Mouse (Mus musculus): ENCODE measurements around the gene Smad6. TPM values are rescaled to one million over a fixed set of nuclear protein-coding genes. Genes with fewer than 3 reads are reported as not detected.
A peak's percentile ranks its signal among the peaks of the same experiment; 100 is the strongest.

Gene Smad6
- polyA plus RNA-seq, 1 experiment, result 34.5 TPM

GRCm38 (mm10) chr9:63967408-63968172, 54.3 kb downstream of the Smad6 start:
- Histone ChIP-seq H3K27me3 (ENCODE audit: control insufficient read depth, insufficient read depth, low read length) (no peaks in the 10 kb centered on the region), H3K36me3 (ENCODE audit: control insufficient read depth, insufficient read depth, low read length) (no peaks in the 10 kb centered on the region), H3K4me1 (ENCODE audit: control insufficient read depth, insufficient read depth, low read length) (peaks cover 2% of the 10 kb centered on the region), H3K27ac (ENCODE audit: control insufficient read depth, insufficient read depth, low read depth, low read length) (no peak overlapping the region), H3K4me3 (ENCODE audit: control insufficient read depth, low read depth, low read length) (no peak overlapping the region)
- TF ChIP-seq POLR2A (IDR thresholded peaks at IDR 0.05; ENCODE audit: control insufficient read depth, low read depth, low read length) (no peak), CTCF (IDR thresholded peaks at IDR 0.05; ENCODE audit: control insufficient read depth, insufficient read depth, insufficient replicate concordance, low read depth, low read length) (no peak)

GRCm38 (mm10) chr9:63965579-63965981, 56.3 kb downstream of the Smad6 start:
- H3K4me1 ChIP-seq (ENCODE audit: control insufficient read depth, insufficient read depth, low read length), result peaks cover 2% of the 10 kb centered on the region
- no peak overlapping the region for H3K27ac ChIP-seq (ENCODE audit: control insufficient read depth, insufficient read depth, low read depth, low read length)
- H3K27me3 ChIP-seq (ENCODE audit: control insufficient read depth, insufficient read depth, low read length), result no peaks in the 10 kb centered on the region
- TF ChIP-seq POLR2A (IDR thresholded peaks at IDR 0.05; ENCODE audit: control insufficient read depth, low read depth, low read length), result no peak
- no peak for TF ChIP-seq CTCF (IDR thresholded peaks at IDR 0.05; ENCODE audit: control insufficient read depth, insufficient read depth, insufficient replicate concordance, low read depth, low read length)
- H3K4me3 ChIP-seq (ENCODE audit: control insufficient read depth, low read depth, low read length), result no peak overlapping the region
- no peaks in the 10 kb centered on the region for H3K36me3 ChIP-seq (ENCODE audit: control insufficient read depth, insufficient read depth, low read length)

DNA sequence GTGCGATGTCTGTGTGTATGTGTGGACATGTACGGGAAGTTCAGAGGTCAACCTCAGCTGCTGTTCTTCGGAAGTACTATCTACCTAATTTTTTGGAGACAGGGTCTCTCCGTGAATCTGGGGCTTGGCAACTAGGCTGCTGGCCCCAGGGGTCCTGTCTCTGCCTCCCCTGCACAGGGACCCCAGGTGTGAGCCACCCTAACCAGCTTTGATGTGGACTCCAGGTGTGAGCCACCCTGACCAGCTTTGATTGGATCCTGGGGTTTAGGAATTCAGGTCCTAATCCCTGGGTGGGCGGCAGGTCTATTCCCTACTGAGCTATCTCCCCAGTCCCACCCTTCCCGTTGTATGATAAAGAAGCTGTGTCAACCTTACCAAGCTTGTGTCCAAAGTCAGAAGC, 60.0 kb downstream of the Smad6 start:
- no peak for TF ChIP-seq CTCF (IDR thresholded peaks at IDR 0.05; ENCODE audit: control insufficient read depth, insufficient read depth, insufficient replicate concordance, low read depth, low read length)
- TF ChIP-seq POLR2A (IDR thresholded peaks at IDR 0.05; ENCODE audit: control insufficient read depth, low read depth, low read length), result no peak
- Histone ChIP-seq H3K27ac (ENCODE audit: control insufficient read depth, insufficient read depth, low read depth, low read length) (no peak overlapping the region), H3K4me3 (ENCODE audit: control insufficient read depth, low read depth, low read length) (no peak overlapping the region), H3K36me3 (ENCODE audit: control insufficient read depth, insufficient read depth, low read length) (no peaks in the 10 kb centered on the region), H3K4me1 (ENCODE audit: control insufficient read depth, insufficient read depth, low read length) (0 out of 2 replicates have a peak, but pooled peaks cover 2% of the 10 kb centered on the region), H3K27me3 (ENCODE audit: control insufficient read depth, insufficient read depth, low read length) (no peaks in the 10 kb centered on the region)

DNA sequence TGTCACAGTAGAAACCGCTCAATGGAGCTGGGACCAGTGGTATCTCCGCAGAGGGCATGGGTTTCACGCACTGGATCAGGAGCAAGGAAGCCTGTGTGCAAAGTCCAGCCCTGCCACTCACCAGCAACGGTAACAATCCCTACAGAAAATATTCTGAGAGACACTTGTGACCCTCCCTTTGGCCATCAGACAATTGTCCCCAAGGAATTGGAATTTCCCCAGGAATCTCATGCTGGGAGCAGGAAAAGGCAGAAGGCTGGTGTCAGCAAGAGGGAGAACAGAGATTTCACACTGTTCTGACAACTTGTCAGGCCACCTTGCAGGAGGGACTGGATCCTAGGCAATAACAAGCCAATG, 61.1 kb downstream of the Smad6 start:
- H3K4me1 ChIP-seq (ENCODE audit: control insufficient read depth, insufficient read depth, low read length), result 0 out of 2 replicates have a peak, but pooled peaks cover 2% of the 10 kb centered on the region
- H3K4me3 ChIP-seq (ENCODE audit: control insufficient read depth, low read depth, low read length), result no peak overlapping the region
- TF ChIP-seq POLR2A (IDR thresholded peaks at IDR 0.05; ENCODE audit: control insufficient read depth, low read depth, low read length) (no peak), CTCF (IDR thresholded peaks at IDR 0.05; ENCODE audit: control insufficient read depth, insufficient read depth, insufficient replicate concordance, low read depth, low read length) (no peak)
- H3K27ac ChIP-seq (ENCODE audit: control insufficient read depth, insufficient read depth, low read depth, low read length), result no peak overlapping the region
- no peaks in the 10 kb centered on the region for H3K36me3 ChIP-seq (ENCODE audit: control insufficient read depth, insufficient read depth, low read length)
- no peaks in the 10 kb centered on the region for H3K27me3 ChIP-seq (ENCODE audit: control insufficient read depth, insufficient read depth, low read length)

- Histone ChIP-seq H3K4me3 (ENCODE audit: control insufficient read depth, low read depth, low read length) (no peak overlapping the region), H3K27ac (ENCODE audit: control insufficient read depth, insufficient read depth, low read depth, low read length) (no peak overlapping the region), H3K4me1 (ENCODE audit: control insufficient read depth, insufficient read depth, low read length) (0 out of 2 replicates have a peak, but pooled peaks cover 2% of the 10 kb centered on the region), H3K27me3 (ENCODE audit: control insufficient read depth, insufficient read depth, low read length) (no peaks in the 10 kb centered on the region), H3K36me3 (ENCODE audit: control insufficient read depth, insufficient read depth, low read length) (no peaks in the 10 kb centered on the region)
- TF ChIP-seq POLR2A (IDR thresholded peaks at IDR 0.05; ENCODE audit: control insufficient read depth, low read depth, low read length), result no peak
- TF ChIP-seq CTCF (IDR thresholded peaks at IDR 0.05; ENCODE audit: control insufficient read depth, insufficient read depth, insufficient replicate concordance, low read depth, low read length), result no peak
Measured at GRCm38 (mm10) chr9:63959933-63960828, 61.7 kb downstream of the Smad6 start.

- H3K36me3 ChIP-seq (ENCODE audit: control insufficient read depth, insufficient read depth, low read length), result no peaks in the 10 kb centered on the region
- H3K4me1 ChIP-seq (ENCODE audit: control insufficient read depth, insufficient read depth, low read length), result 0 out of 2 replicates have a peak, but pooled peaks cover 2% of the 10 kb centered on the region
- H3K27me3 ChIP-seq (ENCODE audit: control insufficient read depth, insufficient read depth, low read length), result no peaks in the 10 kb centered on the region
- TF ChIP-seq CTCF (IDR thresholded peaks at IDR 0.05; ENCODE audit: control insufficient read depth, insufficient read depth, insufficient replicate concordance, low read depth, low read length) (peak; percentile 36; the same call in 1 of the 2 replicates), POLR2A (IDR thresholded peaks at IDR 0.05; ENCODE audit: control insufficient read depth, low read depth, low read length) (no peak)
- no peak overlapping the region for H3K27ac ChIP-seq (ENCODE audit: control insufficient read depth, insufficient read depth, low read depth, low read length)
- no peak overlapping the region for H3K4me3 ChIP-seq (ENCODE audit: control insufficient read depth, low read depth, low read length)
Measured at GRCm38 (mm10) chr9:63959129-63959932, 62.5 kb downstream of the Smad6 start.

Data from testis, adult 2 months (tissue).